Mouse (Mus musculus) olfactory bulb, adult 2 months (tissue): ENCODE measurements around the gene Cntnap2.

Experiments used
- CTCF ChIP-seq: fragments of 200-500 bp; IDR thresholded peaks from 2 replicates; pipeline ENCODE4 v1.5.1; 2012; ENCODE audit warnings: low read depth, mild to moderate bottlenecking, low read length, moderate library complexity; ENCODE audit not compliant: insufficient read depth
- POLR2A ChIP-seq: fragments of 200-500 bp; IDR thresholded peaks from 2 replicates; pipeline ENCODE4 v1.6.1; 2012; ENCODE audit warnings: mild to moderate bottlenecking, low read depth, low read length, moderate library complexity; ENCODE audit not compliant: insufficient read depth

DNA sequence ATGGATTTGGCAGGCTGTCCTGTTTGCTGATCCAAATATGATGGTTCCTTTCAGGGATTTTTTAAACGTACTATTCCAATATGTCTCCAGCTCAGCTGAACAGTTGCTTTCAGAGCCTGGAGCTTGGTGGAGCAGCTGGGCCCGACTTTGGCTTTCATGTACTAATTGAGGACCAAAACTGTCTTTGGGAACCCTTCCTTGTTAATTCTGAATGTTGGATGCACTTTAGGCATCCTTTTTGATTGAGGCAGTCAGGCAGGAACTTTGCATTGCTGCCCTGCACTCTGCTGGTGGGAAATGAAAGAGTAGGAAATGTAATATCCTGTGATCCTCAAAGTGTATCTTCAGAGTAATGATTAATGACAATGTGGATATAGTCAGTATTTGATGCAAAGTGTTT, 974.0 kb downstream of the Cntnap2 start:
- TF ChIP-seq POLR2A (no peak), CTCF (no peak)
